Mouse (Mus musculus) hindbrain, embryonic 12.5 days (tissue): ENCODE measurements around the gene Krt9. TPM values are rescaled to one million over a fixed set of nuclear protein-coding genes. Genes with fewer than 3 reads are reported as not detected.
"Not testable (repeated sequence)": the region's sequence is repeated elsewhere in the genome, so short reads cannot be mapped to it uniquely, and the experiment has no call there.

Source experiments
- ATAC-seq: fragments of 200-750 bp; cut with Nextera tagmentation; 2 replicates; pipeline ENCODE4 v1.8.0; 2017; ENCODE audit warnings: moderate TSS enrichment; ENCODE audit not compliant: low FRiP score
- H3K27ac ChIP-seq: fragments of 300-500 bp; sonication (generic); 2 replicates; pipeline ENCODE4 v1.5.1; 2016; ENCODE audit warnings: mild to moderate bottlenecking
- H3K27me3 ChIP-seq: fragments of 300-500 bp; sonication (generic); 2 replicates; pipeline ENCODE4 v1.6.1; 2016; ENCODE audit warnings: mild to moderate bottlenecking
- H3K36me3 ChIP-seq: fragments of 300-500 bp; sonication (generic); 2 replicates; pipeline ENCODE4 v1.6.1; 2016; ENCODE audit warnings: mild to moderate bottlenecking
- H3K4me1 ChIP-seq: fragments of 300-500 bp; sonication (generic); 2 replicates; pipeline ENCODE4 v1.6.1; 2016
- H3K4me2 ChIP-seq: fragments of 300-500 bp; sonication (generic); replicated peaks from 2 replicates; pipeline ENCODE4 v1.6.1; 2016; ENCODE audit warnings: mild to moderate bottlenecking
- H3K4me3 ChIP-seq: fragments of 300-500 bp; sonication (generic); 2 replicates; pipeline ENCODE4 v1.5.1; 2016; ENCODE audit warnings: mild to moderate bottlenecking
- H3K9ac ChIP-seq: fragments of 300-500 bp; sonication (generic); 2 replicates; pipeline ENCODE4 v1.6.1; 2016; ENCODE audit warnings: mild to moderate bottlenecking, moderate library complexity
- H3K9me3 ChIP-seq: fragments of 300-500 bp; sonication (generic); replicated peaks from 2 replicates; pipeline ENCODE4 v1.6.1; 2016; ENCODE audit warnings: mild to moderate bottlenecking
- WGBS: fragments of 180-500 bp; shearing (Covaris S2); methylation state at CpG from one replicate; pipeline ENCODE4 v1.1.7; 2016; 5-methylcytosine and 5-hydroxymethylcytosine counted together
- polyA plus RNA-seq: library from polyadenylated mRNA; unstranded; fragments of >200 nt; fragmentation: Nextera tagmentation; extraction: Ambion mirVana; gene quantifications from 2 replicates; pipeline ENCODE4 v1.2.1, GENCODE M21; 2016

The Krt9 gene
- polyA plus RNA-seq: 0.08 TPM in 1 of 2 replicates, not detected in the other

DNA sequence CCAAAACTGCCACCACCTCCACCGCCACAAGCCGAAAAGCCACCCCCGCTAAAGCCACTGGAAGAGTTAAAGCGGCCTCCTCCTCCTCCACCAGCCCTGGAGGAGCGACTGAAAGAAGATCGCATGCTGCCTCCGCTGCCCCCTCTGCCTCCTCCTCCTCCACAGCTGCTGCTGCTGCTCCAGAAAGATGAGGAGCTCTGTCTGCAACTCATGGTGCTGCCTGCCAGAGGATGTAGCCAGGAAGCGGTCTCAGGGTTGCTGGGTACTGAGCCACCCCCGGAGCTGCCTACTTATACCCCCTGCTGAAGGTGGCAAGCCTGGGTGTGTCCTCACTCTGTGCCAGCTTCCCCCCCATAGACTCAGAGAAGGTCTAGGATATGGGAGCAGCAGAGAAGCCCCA is at the start of gene Krt9:
Gene Krt9 (minus strand): TSS at position 255 of the 400 bp plus-strand sequence.
- Histone ChIP-seq H3K4me1 (peaks cover 4% of the 10 kb centered on the region; the same call in 1 of the 2 replicates), H3K9ac (no peak within 1 kb of the TSS), H3K27me3 (0 out of 2 replicates have a peak, but pooled peaks cover 4% of the 10 kb centered on the region), H3K9me3 (peaks cover 4% of the 10 kb centered on the region; the same call in 1 of the 2 replicates), H3K36me3 (no peaks in the 10 kb centered on the region), H3K27ac (no peak within 1 kb of the TSS), H3K4me3 (no peak within 1 kb of the TSS), H3K4me2 (no peak within 1 kb of the TSS)
- 57% methylated on average over 9 of the region's 9 CpGs for WGBS
- no peak for ATAC-seq

- not testable (repeated sequence) for H3K4me2 ChIP-seq, H3K9me3 ChIP-seq, H3K9ac ChIP-seq, H3K27me3 ChIP-seq, ATAC-seq, H3K36me3 ChIP-seq, H3K27ac ChIP-seq, H3K4me3 ChIP-seq, H3K4me1 ChIP-seq
- 88% methylated on average over 4 of the region's 4 CpGs for WGBS
These were observed 47.2 kb upstream of the Krt9 start for GRCm38 (mm10) chr11:100240272-100240671.

- no peak overlapping the region for H3K27ac ChIP-seq
- 64% methylated on average over 8 of the region's 8 CpGs for WGBS
- peaks cover 9% of the 10 kb centered on the region; the same call in 1 of the 2 replicates for H3K9me3 ChIP-seq
- no peaks in the 10 kb centered on the region for H3K36me3 ChIP-seq
- no peaks in the 10 kb centered on the region for H3K4me1 ChIP-seq
- no peak for ATAC-seq
- no peak overlapping the region for H3K4me3 ChIP-seq
- no peak overlapping the region for H3K4me2 ChIP-seq
- H3K27me3 ChIP-seq: no peaks in the 10 kb centered on the region
- no peak overlapping the region for H3K9ac ChIP-seq
These were observed 28.7 kb upstream of the Krt9 start for GRCm38 (mm10) chr11:100221741-100222140.

DNA sequence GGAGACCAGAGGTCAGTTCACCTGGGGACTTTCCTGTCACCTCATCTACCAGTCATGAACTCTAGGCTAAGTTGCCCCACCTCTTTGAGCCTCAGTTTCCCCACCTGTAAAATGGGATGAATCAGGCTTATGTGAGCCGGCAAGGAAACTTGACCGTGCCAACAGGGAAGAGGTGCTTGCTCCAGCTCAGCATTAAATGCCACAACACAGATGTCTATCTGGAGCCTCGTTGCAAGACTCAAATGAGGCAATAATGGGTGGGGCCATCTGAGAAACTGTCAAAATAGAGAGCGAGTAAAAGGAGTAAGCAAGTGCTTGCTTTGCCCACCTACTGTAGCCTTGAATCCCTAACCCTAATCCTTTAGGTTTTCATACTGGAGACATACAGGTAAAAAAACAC is 26.3 kb upstream of the Krt9 start:
- H3K4me2 ChIP-seq: no peak overlapping the region
- 0 out of 2 replicates have a peak, but pooled peaks cover 3% of the 10 kb centered on the region for H3K9me3 ChIP-seq
- H3K4me1 ChIP-seq: no peaks in the 10 kb centered on the region
- no peaks in the 10 kb centered on the region for H3K27me3 ChIP-seq
- no peaks in the 10 kb centered on the region for H3K36me3 ChIP-seq
- 88% methylated on average over 4 of the region's 4 CpGs for WGBS
- H3K9ac ChIP-seq: no peak overlapping the region
- no peak for ATAC-seq
- no peak overlapping the region for H3K4me3 ChIP-seq
- no peak overlapping the region for H3K27ac ChIP-seq

GRCm38 (mm10) chr11:100208542-100208941 is 15.5 kb upstream of the Krt9 start:
- Histone ChIP-seq H3K9me3 (no peaks in the 10 kb centered on the region), H3K4me1 (no peaks in the 10 kb centered on the region), H3K9ac (no peak overlapping the region), H3K36me3 (no peaks in the 10 kb centered on the region), H3K27me3 (no peaks in the 10 kb centered on the region), H3K4me2 (no peak overlapping the region), H3K27ac (no peak overlapping the region), H3K4me3 (no peak overlapping the region)
- ATAC-seq: no peak
- WGBS: 60% methylated on average over 6 of the region's 6 CpGs

GRCm38 (mm10) chr11:100207498-100207897 is 14.5 kb upstream of the Krt9 start, which contains the start of gene Krt14:
Gene Krt14 (minus strand): TSS chr11:100207548.
- 88% methylated on average over 8 of the region's 8 CpGs for WGBS
- no peak within 1 kb of the TSS for H3K4me2 ChIP-seq
- no peaks in the 10 kb centered on the region for H3K36me3 ChIP-seq
- no peak within 1 kb of the TSS for H3K9ac ChIP-seq
- H3K4me3 ChIP-seq: no peak within 1 kb of the TSS
- no peak within 1 kb of the TSS for H3K27ac ChIP-seq
- no peaks in the 10 kb centered on the region for H3K27me3 ChIP-seq
- no peaks in the 10 kb centered on the region for H3K9me3 ChIP-seq
- no peak for ATAC-seq
- H3K4me1 ChIP-seq: no peaks in the 10 kb centered on the region

- no peak overlapping the region for H3K4me3 ChIP-seq
- no peaks in the 10 kb centered on the region for H3K9me3 ChIP-seq
- no peak overlapping the region for H3K27ac ChIP-seq
- H3K4me2 ChIP-seq: no peak overlapping the region
- no peaks in the 10 kb centered on the region for H3K4me1 ChIP-seq
- H3K36me3 ChIP-seq: no peaks in the 10 kb centered on the region
- no peak for ATAC-seq
- no peaks in the 10 kb centered on the region for H3K27me3 ChIP-seq
- no peak overlapping the region for H3K9ac ChIP-seq
- 28% methylated on average over 6 of the region's 6 CpGs for WGBS
These were observed 10.4 kb upstream of the Krt9 start for GRCm38 (mm10) chr11:100203448-100203847.

DNA sequence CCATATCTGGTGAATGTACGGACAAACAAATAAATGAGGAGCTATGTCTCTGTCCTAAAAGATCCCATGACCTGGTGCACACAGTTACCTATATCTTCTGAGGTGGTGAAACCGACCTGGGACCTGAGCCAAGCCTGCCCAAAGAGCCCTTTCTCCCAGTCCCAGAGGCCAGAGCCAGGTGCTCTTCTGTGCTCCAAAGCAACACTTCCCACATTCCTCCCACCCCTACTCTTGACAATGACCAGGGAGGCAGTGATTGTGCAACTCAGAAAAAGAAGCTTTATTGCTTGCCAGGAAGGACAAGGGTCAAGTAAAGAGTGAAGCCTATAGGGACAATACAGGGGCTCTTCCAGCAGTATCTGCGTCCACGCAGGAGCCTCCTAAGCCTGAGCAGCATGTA is 9.9 kb upstream of the Krt9 start:
- H3K27me3 ChIP-seq: no peaks in the 10 kb centered on the region
- no peaks in the 10 kb centered on the region for H3K36me3 ChIP-seq
- H3K9me3 ChIP-seq: no peaks in the 10 kb centered on the region
- WGBS: 84% methylated on average over 4 of the region's 4 CpGs
- H3K4me2 ChIP-seq: no peak overlapping the region
- ATAC-seq: no peak
- no peak overlapping the region for H3K4me3 ChIP-seq
- H3K27ac ChIP-seq: no peak overlapping the region
- H3K4me1 ChIP-seq: no peaks in the 10 kb centered on the region
- no peak overlapping the region for H3K9ac ChIP-seq

GRCm38 (mm10) chr11:100200104-100200820 is 7.2 kb upstream of the Krt9 start:
- H3K27ac ChIP-seq: no peak overlapping the region
- no peak overlapping the region for H3K9ac ChIP-seq
- H3K9me3 ChIP-seq: no peaks in the 10 kb centered on the region
- ATAC-seq: no peak
- no peak overlapping the region for H3K4me3 ChIP-seq
- no peaks in the 10 kb centered on the region for H3K27me3 ChIP-seq
- no peak overlapping the region for H3K4me2 ChIP-seq
- WGBS: 44% methylated on average over 8 of the region's 8 CpGs
- no peaks in the 10 kb centered on the region for H3K4me1 ChIP-seq
- H3K36me3 ChIP-seq: no peaks in the 10 kb centered on the region

DNA sequence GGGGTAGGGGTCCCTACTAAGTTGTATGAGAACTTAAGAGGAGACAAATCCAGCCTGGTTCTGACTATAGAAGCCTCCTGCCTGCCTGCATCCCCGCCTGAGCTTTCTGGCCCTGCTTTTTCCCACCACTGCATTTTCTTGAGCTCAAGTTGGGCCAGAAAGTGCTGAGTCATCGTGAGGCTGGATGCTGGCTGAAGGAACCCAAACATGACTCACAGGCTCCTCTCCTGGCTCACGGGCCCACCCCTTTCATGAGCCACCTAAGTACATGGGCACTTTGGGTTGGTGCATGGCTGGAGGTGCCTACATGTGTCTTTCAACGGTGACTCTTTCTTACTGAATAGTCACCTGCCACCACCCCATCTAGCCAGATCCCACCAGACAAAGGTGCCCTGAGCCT is 5.6 kb upstream of the Krt9 start:
- Histone ChIP-seq H3K27me3 (no peaks in the 10 kb centered on the region), H3K9me3 (no peaks in the 10 kb centered on the region), H3K36me3 (no peaks in the 10 kb centered on the region), H3K4me3 (no peak overlapping the region), H3K9ac (no peak overlapping the region), H3K4me1 (no peaks in the 10 kb centered on the region), H3K4me2 (no peak overlapping the region), H3K27ac (no peak overlapping the region)
- WGBS: 76% methylated on average over 4 of the region's 4 CpGs
- ATAC-seq: no peak

DNA sequence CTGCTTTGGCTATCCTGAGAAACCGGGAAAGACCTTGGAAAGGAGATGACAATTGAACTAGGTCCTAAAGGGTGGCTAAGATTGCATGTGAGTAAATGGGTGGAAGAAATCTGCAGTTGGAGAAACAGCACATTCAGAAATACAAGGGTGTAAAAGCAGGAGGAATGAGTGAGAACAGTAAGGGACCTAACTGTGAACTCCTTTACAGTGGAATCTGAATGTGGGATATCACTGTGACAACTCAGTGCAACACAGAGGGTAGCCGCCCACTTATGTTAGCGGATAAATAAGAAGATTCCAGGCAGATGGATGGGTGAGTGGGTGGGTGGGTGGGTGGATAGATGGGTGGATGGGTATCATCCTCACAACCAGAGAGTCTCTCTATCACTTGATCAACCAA is 1.2 kb downstream of the Krt9 start:
- Histone ChIP-seq H3K4me2 (no peak overlapping the region), H3K9me3 (peaks cover 4% of the 10 kb centered on the region; the same call in 1 of the 2 replicates), H3K4me1 (peaks cover 4% of the 10 kb centered on the region; the same call in 1 of the 2 replicates), H3K4me3 (no peak overlapping the region), H3K27ac (no peak overlapping the region), H3K36me3 (no peaks in the 10 kb centered on the region), H3K9ac (no peak overlapping the region), H3K27me3 (0 out of 2 replicates have a peak, but pooled peaks cover 4% of the 10 kb centered on the region)
- WGBS: 91% methylated on average over 3 of the region's 3 CpGs
- ATAC-seq: no peak

- Histone ChIP-seq H3K27ac (no peak overlapping the region), H3K9me3 (peaks cover 4% of the 10 kb centered on the region; the same call in 1 of the 2 replicates), H3K4me2 (no peak overlapping the region), H3K36me3 (no peaks in the 10 kb centered on the region), H3K4me1 (no peaks in the 10 kb centered on the region), H3K9ac (no peak overlapping the region), H3K4me3 (no peak overlapping the region), H3K27me3 (no peaks in the 10 kb centered on the region)
- no peak for ATAC-seq
- 89% methylated on average over 8 of the region's 8 CpGs for WGBS
These were observed 6.3 kb downstream of the Krt9 start for GRCm38 (mm10) chr11:100186736-100187135.

DNA sequence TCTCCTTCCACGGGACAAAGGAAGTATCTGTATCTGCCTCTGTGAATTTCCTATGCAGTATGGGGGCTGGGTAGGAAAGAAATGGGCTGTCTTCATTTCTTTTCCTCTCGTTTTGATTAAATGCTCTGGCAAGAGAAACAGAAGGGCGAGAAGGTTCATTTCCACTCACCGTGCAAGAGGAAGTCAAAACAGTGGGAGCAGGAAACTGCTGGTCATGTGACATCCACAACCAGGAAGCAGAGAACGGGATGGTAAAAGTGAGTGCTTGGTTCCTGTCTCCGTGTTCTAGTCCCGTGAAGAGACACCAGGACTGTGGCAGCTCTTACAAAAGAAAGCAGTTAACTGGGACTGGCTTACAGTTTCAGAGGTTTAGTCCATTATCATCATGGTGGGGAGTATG is 11.3 kb downstream of the Krt9 start:
- H3K4me2 ChIP-seq: no peak overlapping the region
- no peak overlapping the region for H3K4me3 ChIP-seq
- no peaks in the 10 kb centered on the region for H3K27me3 ChIP-seq
- H3K9me3 ChIP-seq: no peaks in the 10 kb centered on the region
- no peak for ATAC-seq
- 83% methylated on average over 7 of the region's 7 CpGs for WGBS
- no peaks in the 10 kb centered on the region for H3K36me3 ChIP-seq
- no peaks in the 10 kb centered on the region for H3K4me1 ChIP-seq
- no peak overlapping the region for H3K27ac ChIP-seq
- no peak overlapping the region for H3K9ac ChIP-seq
